Mouse (Mus musculus): ENCODE data around the gene Atp2b4.

GRCm38 (mm10) chr1:133761278-133761677, 39.6 kb downstream of the Atp2b4 start:
- TF ChIP-seq CTCF (IDR thresholded peaks at IDR 0.05; ENCODE audit: low read depth) (no peak), EP300 (optimal IDR thresholded peaks at IDR 0.05) (no peak)
